Mouse (Mus musculus): Measurements from ENCODE around the gene Egln1. TPM values are rescaled to one million over a fixed set of nuclear protein-coding genes. Genes with fewer than 3 reads are reported as not detected.

The Egln1 gene
- polyA plus RNA-seq, 1 experiment from 2014 or later: 4.3 TPM

DNA sequence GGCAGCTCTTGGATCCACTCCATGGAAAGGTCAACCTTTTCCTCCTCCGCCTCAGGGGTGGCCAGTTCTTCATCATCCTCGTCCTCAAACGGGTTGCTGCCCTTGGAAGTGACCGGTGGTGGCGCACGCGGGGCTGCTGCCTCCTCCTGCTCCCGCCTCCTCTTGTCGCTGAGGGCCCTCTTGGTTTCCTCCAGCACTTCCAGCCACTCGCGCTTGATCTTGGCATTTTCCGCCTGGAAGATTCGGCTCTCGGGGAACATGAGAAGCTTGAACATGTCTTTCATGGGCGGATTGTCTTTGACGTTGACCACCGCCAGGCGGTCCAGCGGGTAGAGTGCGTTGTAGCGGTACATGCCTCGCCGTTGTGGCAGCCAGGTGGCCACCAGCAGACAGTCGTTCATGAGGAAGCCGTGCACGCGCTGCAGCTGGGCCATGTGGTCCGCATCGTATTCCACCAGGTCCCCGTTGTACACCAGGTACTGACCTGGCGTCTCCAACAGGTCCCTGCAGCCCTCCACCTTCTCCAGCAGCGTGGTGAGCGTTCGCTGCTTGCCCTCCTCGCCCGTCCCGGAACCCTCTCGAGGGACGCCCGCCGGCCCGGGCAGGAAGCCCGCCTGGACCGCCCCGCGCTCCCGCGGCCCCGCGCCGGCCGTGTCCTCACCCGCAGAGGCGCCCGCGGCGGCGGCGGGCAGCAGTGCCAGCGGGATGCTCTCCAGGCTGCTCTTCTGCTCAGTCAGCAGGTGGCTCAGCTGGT lies 52.3 kb downstream of the Egln1 start:
- H3K36me3 ChIP-seq: peaks cover 72% of the 10 kb centered on the region
- peak overlapping the region; percentile 93 for H3K27ac ChIP-seq
- H3K9ac ChIP-seq: peak overlapping the region; percentile 93
- H3K9me3 ChIP-seq (replicated peaks): no peaks in the 10 kb centered on the region
- peak; percentile 56 for ATAC-seq
- H3K4me2 ChIP-seq: peak overlapping the region; percentile 99
- 2% methylated on average over 58 of the region's 60 CpGs for WGBS (ENCODE audit: insufficient replicate concordance)
- H3K4me1 ChIP-seq: peaks cover 44% of the 10 kb centered on the region
- H3K4me3 ChIP-seq: peak overlapping the region; percentile 98
- no peaks in the 10 kb centered on the region for H3K27me3 ChIP-seq (replicated peaks)

DNA sequence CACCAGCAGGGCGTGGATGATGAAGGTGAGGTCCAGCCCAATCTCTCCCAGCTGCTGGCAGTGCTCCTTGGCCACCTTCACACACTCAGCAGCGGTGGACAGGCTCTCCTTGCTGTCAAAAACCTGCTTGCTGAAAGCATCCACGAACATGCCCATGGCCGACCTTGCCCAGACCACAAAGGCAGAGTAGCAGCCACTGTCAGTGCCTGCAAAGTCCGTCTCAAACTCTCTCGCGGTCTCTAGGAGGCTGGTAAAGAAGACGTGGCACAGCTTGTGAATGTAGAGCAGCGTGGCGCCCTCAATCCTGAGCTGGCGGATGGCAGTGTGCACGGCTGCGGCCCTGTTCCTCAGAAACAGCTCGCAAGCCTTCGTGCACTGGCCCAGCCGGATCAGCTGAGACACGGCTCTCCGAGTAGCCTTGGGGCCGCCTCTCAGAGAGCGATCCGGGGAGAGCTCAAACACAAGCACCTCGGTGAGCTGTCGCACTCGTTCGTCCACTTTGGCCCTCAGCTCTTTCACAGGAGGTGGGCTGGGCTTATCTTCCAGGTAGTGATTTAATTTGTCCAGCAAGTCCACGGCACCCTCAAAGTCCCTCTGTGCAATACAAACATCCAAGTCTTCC lies 53.0 kb downstream of the Egln1 start:
- 0 out of 2 replicates have a peak overlapping the region, but pooled peaks have one; percentile 93 for H3K27ac ChIP-seq
- H3K4me1 ChIP-seq: peaks cover 45% of the 10 kb centered on the region
- H3K9ac ChIP-seq: peak overlapping the region; percentile 93
- H3K4me2 ChIP-seq: peak overlapping the region; percentile 99
- H3K4me3 ChIP-seq: peak overlapping the region; percentile 98
- no peaks in the 10 kb centered on the region for H3K9me3 ChIP-seq (replicated peaks)
- WGBS (ENCODE audit: insufficient replicate concordance): 83% methylated on average over 26 of the region's 26 CpGs
- ATAC-seq: no peak
- peaks cover 74% of the 10 kb centered on the region for H3K36me3 ChIP-seq
- H3K27me3 ChIP-seq (replicated peaks): no peaks in the 10 kb centered on the region

DNA sequence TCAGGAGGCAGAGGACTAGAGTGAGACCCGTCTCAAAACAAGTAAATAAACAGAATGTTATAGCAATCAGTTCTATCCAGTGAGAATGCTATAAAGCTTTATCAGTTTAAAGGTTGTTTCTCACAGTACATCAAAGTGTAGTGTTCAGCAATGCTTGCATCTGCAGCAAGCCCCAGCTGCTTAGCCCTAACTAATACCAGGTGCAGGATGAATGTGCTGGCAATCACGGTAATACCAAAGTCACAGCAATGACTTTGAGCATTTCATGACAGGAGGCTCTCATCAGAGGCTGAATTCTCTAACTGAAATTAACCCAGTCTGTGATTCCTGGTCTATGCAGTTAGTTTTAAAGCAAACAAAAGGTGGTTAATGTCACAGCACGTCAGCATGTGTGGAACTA lies 56.5 kb downstream of the Egln1 start:
- Histone ChIP-seq H3K27ac (no peak overlapping the region), H3K36me3 (peaks cover 85% of the 10 kb centered on the region), H3K9ac (no peak overlapping the region), H3K4me3 (no peak overlapping the region), H3K4me1 (peaks cover 39% of the 10 kb centered on the region), H3K4me2 (no peak overlapping the region), H3K27me3 (replicated peaks) (no peaks in the 10 kb centered on the region), H3K9me3 (replicated peaks) (peaks cover 7% of the 10 kb centered on the region; the same call in 1 of the 2 replicates)
- no peak for ATAC-seq
- WGBS (ENCODE audit: insufficient replicate concordance): 77% methylated on average over 3 of the region's 3 CpGs

DNA sequence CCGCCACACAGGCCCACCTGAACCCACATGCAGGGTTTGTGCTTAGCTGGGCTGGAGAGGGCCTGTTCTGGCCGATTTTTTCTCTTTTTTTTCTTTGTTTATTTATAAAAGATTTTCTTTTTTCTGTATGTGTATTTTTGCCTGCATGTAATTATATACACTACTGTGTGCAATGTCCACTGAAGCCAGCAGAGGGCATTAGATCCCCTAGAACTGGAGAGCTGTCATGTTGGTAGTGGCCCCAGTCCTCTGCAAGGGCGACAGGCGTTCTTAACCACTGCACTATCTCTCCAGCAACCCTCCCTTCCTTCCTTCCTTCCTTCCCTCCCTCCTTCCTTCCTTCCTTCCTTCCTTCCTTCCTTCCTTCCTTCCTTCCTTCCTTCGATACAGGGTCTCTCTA lies 60.7 kb downstream of the Egln1 start:
- Histone ChIP-seq H3K36me3 (peaks cover 98% of the 10 kb centered on the region), H3K9ac (no peak overlapping the region), H3K4me3 (no peak overlapping the region), H3K4me2 (no peak overlapping the region), H3K27ac (no peak overlapping the region), H3K4me1 (peaks cover 8% of the 10 kb centered on the region), H3K27me3 (replicated peaks) (no peaks in the 10 kb centered on the region), H3K9me3 (replicated peaks) (peaks cover 7% of the 10 kb centered on the region; the same call in 1 of the 2 replicates)
- WGBS (ENCODE audit: insufficient replicate concordance): 83% methylated on average over 5 of the region's 5 CpGs
- no peak for ATAC-seq

DNA sequence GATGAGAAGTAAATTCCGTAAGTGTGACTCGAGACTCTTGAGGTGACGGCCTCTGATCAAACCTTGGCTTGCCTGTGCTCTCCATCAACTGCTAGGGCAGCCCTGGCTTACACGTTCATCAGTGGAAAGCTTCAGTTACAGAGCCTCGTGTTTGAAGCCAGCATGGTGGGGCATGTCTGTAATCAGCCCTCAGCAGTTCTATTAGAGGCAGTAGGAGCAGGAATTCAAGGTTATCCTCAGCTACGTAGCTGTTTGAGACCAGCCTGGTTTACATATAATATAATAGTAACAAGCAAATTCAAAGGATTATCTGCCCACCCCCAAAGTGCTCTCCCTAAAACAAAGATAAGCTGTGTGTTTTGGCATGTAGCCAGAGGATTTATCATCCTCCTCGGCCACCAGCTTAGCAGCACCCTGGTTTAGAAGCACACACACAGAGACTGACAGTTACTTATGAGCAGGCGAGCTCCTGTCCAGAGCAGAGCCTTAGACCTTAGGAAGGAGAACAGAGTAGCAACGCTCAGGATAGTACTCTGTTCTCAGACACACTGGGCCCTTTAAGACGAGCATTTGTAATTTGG lies 70.1 kb downstream of the Egln1 start:
- H3K27ac ChIP-seq: no peak overlapping the region
- H3K36me3 ChIP-seq: peaks cover 100% of the 10 kb centered on the region
- 73% methylated on average over 10 of the region's 10 CpGs for WGBS (ENCODE audit: insufficient replicate concordance)
- 0 out of 2 replicates have a peak, but pooled peaks cover 9% of the 10 kb centered on the region for H3K4me1 ChIP-seq
- no peak overlapping the region for H3K4me3 ChIP-seq
- H3K4me2 ChIP-seq: no peak overlapping the region
- H3K9ac ChIP-seq: no peak overlapping the region
- no peaks in the 10 kb centered on the region for H3K27me3 ChIP-seq (replicated peaks)
- ATAC-seq: peak; percentile 22; the same call in 1 of the 2 replicates
- H3K9me3 ChIP-seq (replicated peaks): no peaks in the 10 kb centered on the region

DNA sequence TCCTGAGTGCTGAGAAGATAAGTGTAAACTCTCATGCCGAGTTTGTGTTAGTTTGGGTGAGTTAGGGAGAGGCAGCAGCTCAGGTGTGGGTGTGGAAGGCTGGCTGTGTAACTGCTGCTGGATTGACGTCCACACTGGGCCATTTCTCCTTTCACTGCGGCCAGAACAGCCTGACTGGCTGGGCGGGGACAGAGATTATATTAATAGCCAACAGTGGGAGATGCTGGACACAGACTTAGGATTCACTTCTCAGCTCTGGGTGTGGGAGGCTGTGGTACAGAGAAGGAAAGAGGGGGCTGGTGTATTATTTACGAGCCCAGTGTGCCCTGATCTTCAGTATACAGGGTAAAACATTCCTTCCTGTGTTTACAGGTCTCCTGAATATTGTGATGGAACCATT lies 71.0 kb downstream of the Egln1 start:
- Histone ChIP-seq H3K4me1 (0 out of 2 replicates have a peak, but pooled peaks cover 9% of the 10 kb centered on the region), H3K27ac (no peak overlapping the region), H3K9me3 (replicated peaks) (no peaks in the 10 kb centered on the region), H3K9ac (no peak overlapping the region), H3K36me3 (peaks cover 100% of the 10 kb centered on the region), H3K27me3 (replicated peaks) (no peaks in the 10 kb centered on the region), H3K4me3 (no peak overlapping the region), H3K4me2 (no peak overlapping the region)
- 73% methylated on average over 5 of the region's 5 CpGs for WGBS (ENCODE audit: insufficient replicate concordance)
- ATAC-seq: no peak

DNA sequence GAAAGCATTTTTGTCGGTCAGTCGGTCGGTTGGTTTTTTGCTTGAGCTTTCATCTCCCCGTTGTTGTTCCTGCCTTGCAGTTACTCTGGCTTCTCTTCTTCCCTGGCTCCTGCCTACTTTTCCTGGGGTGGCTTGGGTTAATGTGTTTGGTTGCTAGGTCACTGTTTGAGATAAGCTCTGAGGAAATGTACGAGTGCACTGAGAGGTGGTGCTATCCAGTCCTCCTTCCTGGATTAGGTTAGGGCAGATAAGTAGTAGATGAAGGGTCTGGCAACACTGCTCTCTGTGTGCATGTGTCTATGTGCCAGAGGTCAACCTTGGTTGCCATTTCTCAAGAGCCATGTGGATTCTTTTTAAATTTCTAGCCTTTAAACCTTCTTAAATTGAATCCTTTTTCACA lies 76.4 kb downstream of the Egln1 start:
- no peak overlapping the region for H3K9ac ChIP-seq
- no peaks in the 10 kb centered on the region for H3K9me3 ChIP-seq (replicated peaks)
- peaks cover 84% of the 10 kb centered on the region for H3K36me3 ChIP-seq
- ATAC-seq: no peak
- no peak overlapping the region for H3K27ac ChIP-seq
- H3K4me1 ChIP-seq: peaks cover 30% of the 10 kb centered on the region; the same call in 1 of the 2 replicates
- no peak overlapping the region for H3K4me2 ChIP-seq
- WGBS (ENCODE audit: insufficient replicate concordance): 63% methylated on average over 5 of the region's 5 CpGs
- H3K4me3 ChIP-seq: no peak overlapping the region
- no peaks in the 10 kb centered on the region for H3K27me3 ChIP-seq (replicated peaks)

DNA sequence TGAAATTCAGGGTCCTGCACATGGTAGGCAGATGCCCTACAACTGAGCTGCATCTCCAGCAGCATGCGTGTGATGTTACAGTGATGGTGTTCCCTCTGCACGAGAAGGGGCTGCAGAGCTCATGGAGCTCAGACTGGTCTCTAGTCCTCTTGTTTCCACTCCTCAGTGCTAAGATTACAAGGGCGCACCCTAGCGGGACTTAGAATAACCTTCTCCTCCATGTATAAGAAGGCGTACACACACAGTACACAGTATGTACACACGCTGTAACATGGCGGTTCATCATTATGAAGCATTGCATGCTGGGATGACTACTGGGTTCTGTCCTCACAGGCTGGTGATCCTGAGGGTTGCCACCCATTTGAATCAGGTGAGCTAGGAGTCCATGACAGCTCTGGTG lies 77.0 kb downstream of the Egln1 start:
- peaks cover 36% of the 10 kb centered on the region for H3K4me1 ChIP-seq
- 86% methylated on average over 7 of the region's 7 CpGs for WGBS (ENCODE audit: insufficient replicate concordance)
- H3K4me2 ChIP-seq: no peak overlapping the region
- peaks cover 84% of the 10 kb centered on the region for H3K36me3 ChIP-seq
- ATAC-seq: 0 out of 2 replicates have a peak, but pooled peaks have one; percentile 30
- no peaks in the 10 kb centered on the region for H3K9me3 ChIP-seq (replicated peaks)
- no peak overlapping the region for H3K9ac ChIP-seq
- no peak overlapping the region for H3K27ac ChIP-seq
- no peak overlapping the region for H3K4me3 ChIP-seq
- no peaks in the 10 kb centered on the region for H3K27me3 ChIP-seq (replicated peaks)

DNA sequence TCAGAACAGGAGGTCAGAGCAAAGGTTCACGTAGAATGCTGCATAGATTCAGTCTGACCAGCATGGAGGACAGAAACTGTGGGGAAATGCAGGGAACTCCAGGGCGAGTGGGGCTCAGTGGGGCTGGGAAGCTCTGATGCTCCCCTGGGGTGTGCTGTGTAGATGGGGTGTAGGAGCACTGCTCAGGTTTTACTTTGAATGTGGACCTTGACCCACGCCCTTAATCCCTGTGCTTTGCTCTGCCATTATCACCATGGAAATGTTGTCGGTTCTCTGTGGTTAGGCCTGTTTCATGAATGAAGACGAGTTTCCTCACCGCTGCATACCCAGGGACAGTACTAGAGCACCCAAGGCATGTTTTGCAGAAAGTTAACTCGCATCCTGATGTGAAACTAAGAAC lies 77.7 kb downstream of the Egln1 start:
- Histone ChIP-seq H3K9me3 (replicated peaks) (no peaks in the 10 kb centered on the region), H3K36me3 (peaks cover 79% of the 10 kb centered on the region), H3K4me2 (no peak overlapping the region), H3K27me3 (replicated peaks) (no peaks in the 10 kb centered on the region), H3K27ac (no peak overlapping the region), H3K4me1 (peaks cover 42% of the 10 kb centered on the region), H3K9ac (no peak overlapping the region), H3K4me3 (no peak overlapping the region)
- no peak for ATAC-seq
- WGBS (ENCODE audit: insufficient replicate concordance): 82% methylated on average over 7 of the region's 7 CpGs

DNA sequence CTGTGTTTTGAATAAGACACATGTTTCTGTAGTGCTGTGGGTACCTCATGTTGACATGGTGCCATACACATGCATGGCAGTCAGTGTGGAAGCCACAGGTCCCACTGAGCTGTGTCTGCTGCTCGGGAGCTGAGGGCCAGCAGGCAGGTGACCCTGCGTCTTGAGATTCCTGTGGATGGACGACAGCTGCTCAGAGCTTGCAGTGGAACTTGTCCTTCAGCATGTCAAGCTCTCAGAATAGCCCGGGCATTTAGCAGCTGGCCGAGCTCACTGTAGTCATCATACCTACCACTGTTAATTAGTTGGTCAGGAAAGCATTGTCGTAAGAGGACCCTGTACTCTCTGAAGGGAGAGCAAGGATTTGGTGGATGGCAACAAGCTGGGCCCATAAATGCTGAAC lies 79.4 kb downstream of the Egln1 start:
- no peak overlapping the region for H3K9ac ChIP-seq
- peaks cover 60% of the 10 kb centered on the region for H3K4me1 ChIP-seq
- H3K36me3 ChIP-seq: peaks cover 71% of the 10 kb centered on the region
- H3K4me2 ChIP-seq: no peak overlapping the region
- 83% methylated on average over 6 of the region's 6 CpGs for WGBS (ENCODE audit: insufficient replicate concordance)
- no peak overlapping the region for H3K4me3 ChIP-seq
- ATAC-seq: no peak
- H3K9me3 ChIP-seq (replicated peaks): no peaks in the 10 kb centered on the region
- no peak overlapping the region for H3K27ac ChIP-seq
- no peaks in the 10 kb centered on the region for H3K27me3 ChIP-seq (replicated peaks)

DNA sequence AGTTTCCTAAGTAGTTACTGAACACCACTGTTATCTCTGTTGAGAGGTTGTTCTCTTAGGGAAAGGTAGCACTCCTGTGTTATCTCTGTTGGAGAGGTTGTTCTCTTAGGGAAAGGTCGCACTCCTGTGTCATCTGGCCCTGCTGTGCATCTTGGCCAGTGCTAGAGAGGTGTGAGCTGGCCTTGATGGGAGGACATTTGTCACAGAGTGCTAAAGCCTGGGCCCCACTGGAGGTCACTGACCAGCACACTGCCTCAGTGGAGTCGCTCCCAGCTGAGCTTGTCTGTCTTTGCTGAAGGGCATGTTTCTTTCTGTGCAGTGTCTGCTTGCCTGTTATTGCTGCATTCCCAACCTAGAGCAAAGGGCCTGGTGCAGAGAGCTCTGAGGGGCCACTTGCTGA lies 82.0 kb downstream of the Egln1 start:
- H3K4me1 ChIP-seq: peaks cover 69% of the 10 kb centered on the region
- H3K27ac ChIP-seq: no peak overlapping the region; the same call in 1 of the 2 replicates
- ATAC-seq: no peak
- H3K27me3 ChIP-seq (replicated peaks): no peaks in the 10 kb centered on the region
- H3K9ac ChIP-seq: no peak overlapping the region
- WGBS (ENCODE audit: insufficient replicate concordance): 48% methylated on average over 2 of the region's 2 CpGs
- no peak overlapping the region for H3K4me3 ChIP-seq
- H3K9me3 ChIP-seq (replicated peaks): no peaks in the 10 kb centered on the region
- H3K4me2 ChIP-seq: 0 out of 2 replicates have a peak overlapping the region, but pooled peaks have one; percentile 4
- peaks cover 45% of the 10 kb centered on the region for H3K36me3 ChIP-seq

DNA sequence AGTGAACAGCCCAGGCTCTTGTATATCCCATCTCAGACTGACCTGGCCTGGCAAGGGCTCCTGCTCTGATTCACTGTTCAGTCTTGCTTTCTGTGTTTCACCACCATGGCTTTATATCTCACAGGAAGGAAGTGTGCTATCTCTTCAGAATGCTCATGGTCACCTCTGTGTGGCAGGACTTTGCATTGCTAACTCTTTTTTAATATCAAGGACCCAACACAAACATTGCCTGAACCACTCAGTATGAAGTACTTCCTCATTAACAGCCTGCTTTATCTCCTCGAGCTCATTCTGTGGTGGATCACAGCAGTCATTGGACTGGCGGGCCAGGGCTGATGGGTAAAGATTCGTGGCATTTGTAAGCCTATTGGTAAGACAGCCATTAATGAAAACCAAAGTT lies 82.5 kb downstream of the Egln1 start:
- Histone ChIP-seq H3K4me2 (0 out of 2 replicates have a peak overlapping the region, but pooled peaks have one; percentile 4), H3K36me3 (peaks cover 41% of the 10 kb centered on the region), H3K27ac (no peak overlapping the region; the same call in 1 of the 2 replicates), H3K4me1 (peaks cover 71% of the 10 kb centered on the region), H3K9ac (no peak overlapping the region), H3K27me3 (replicated peaks) (no peaks in the 10 kb centered on the region), H3K9me3 (replicated peaks) (no peaks in the 10 kb centered on the region), H3K4me3 (no peak overlapping the region)
- no peak for ATAC-seq
- WGBS (ENCODE audit: insufficient replicate concordance): 12% methylated on average over 3 of the region's 3 CpGs

Data from liver, embryonic 12.5 days (tissue).